Mouse (Mus musculus): ENCODE data around the gene Tbc1d10c. TPM values are rescaled to one million over a fixed set of nuclear protein-coding genes. Genes with fewer than 3 reads are reported as not detected.

Gene Tbc1d10c
- polyA plus RNA-seq, 1 experiment from 2014 or later: 2.2 TPM

DNA sequence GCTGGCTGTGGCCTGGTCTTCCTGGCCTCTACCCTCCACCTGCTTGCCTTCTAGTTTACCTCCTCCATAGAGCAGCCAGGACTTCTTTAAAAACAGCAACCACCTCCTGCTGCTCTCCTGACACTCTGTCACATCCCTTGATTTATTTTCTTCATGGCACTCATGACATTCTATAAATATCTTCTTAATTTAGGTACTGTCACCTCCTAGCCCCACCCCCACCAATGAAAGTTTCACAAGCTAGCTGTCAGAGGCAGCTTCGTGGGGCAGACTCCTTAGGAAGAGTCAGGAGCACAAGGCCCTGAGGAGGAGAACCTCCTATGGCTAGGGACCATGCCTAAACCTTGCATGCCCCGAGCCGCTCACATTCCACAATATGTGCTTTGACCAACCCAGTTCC lies 3.8 kb downstream of the Tbc1d10c start:
- Histone ChIP-seq H3K27me3 (ENCODE audit: control insufficient read depth, insufficient read depth, low read length) (no peaks in the 10 kb centered on the region), H3K27ac (replicated peaks in 1 of 2; ENCODE audit: control insufficient read depth in 1 of 2, insufficient read depth in 1 of 2, low read depth in 2 of 2, low read length in 2 of 2) (0 out of 4 replicates have a peak overlapping the region, but pooled peaks of 1 of the 2 experiments have one; percentile 19), H3K4me3 (ENCODE audit: control insufficient read depth in 1 of 2, insufficient read depth in 1 of 2, low read depth in 1 of 2, low read length in 2 of 2) (no peak overlapping the region), H3K4me2 (ENCODE audit: low read length) (no peak overlapping the region), H3K4me1 (ENCODE audit: control insufficient read depth in 2 of 2, insufficient read depth in 2 of 2, low read length in 2 of 2) (peaks cover 29 to 37% of the 10 kb centered on the region in 2 experiments), H3K36me3 (ENCODE audit: control insufficient read depth, insufficient read depth, low read length) (no peaks in the 10 kb centered on the region), H3K9me3 (ENCODE audit: control insufficient read depth, low read length) (no peaks in the 10 kb centered on the region), H3K9ac (ENCODE audit: low read length) (no peak overlapping the region; the same call in 1 of the 2 replicates)
- no peak for ATAC-seq (ENCODE audit: insufficient number of reproducible peaks, insufficient read depth, low FRiP score, low read depth)
- 55% methylated on average over 3 of the region's 3 CpGs for WGBS

DNA sequence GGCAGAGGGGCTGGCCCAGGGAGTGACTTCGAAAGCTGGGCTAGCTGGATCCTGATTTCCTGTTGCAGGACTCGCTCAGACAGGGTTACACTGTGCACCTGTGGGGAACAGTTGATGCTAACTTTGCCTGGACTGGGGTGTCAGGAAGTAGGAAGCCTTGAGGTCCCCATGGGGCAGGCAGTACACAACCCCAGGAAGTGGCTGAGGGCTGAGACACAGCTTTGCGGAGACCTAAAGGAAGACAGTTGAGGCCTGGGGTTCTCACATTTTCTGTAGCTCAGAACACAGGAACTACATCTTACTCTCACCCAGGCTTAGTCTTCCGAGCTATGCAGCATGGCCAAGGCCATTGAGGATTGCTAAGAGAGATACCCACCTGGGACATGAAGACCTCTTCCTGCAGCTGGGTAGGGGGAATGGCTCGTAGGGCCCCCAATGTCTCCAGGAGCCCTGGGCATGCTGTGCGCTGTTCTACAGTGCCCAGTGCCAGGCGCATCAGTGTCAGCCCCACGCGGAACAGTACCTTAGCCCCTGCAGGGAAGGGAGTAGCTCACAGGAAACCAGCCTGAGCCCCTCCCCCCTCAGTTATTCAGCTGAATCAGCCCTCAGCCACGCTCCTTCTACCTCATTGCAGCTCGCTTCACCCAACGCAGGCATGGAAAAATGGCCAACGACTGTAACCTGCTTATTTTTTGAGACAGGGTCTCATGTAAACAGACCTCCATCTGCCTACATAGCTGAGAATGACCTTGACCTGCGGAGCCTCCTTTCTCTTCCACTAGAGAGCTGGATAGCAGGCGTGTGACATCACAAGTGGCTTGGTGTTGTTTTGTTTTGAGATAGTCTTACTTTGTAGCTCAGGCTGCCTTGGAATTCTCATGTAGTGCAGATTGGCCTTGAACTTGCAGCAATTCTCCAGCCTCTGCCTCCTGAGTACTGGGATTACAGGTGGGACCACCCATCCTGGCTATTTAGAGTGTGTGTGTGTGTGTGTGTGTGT lies 5.8 kb downstream of the Tbc1d10c start:
- Histone ChIP-seq H3K36me3 (ENCODE audit: control insufficient read depth, insufficient read depth, low read length) (no peaks in the 10 kb centered on the region), H3K4me3 (ENCODE audit: control insufficient read depth in 1 of 2, insufficient read depth in 1 of 2, low read depth in 1 of 2, low read length in 2 of 2) (no peak overlapping the region), H3K9ac (ENCODE audit: low read length) (no peak overlapping the region), H3K27ac (replicated peaks in 1 of 2; ENCODE audit: control insufficient read depth in 1 of 2, insufficient read depth in 1 of 2, low read depth in 2 of 2, low read length in 2 of 2) (peak overlapping the region; percentile 2 to 42; a peak in 2 of 4 replicates), H3K9me3 (ENCODE audit: control insufficient read depth, low read length) (no peaks in the 10 kb centered on the region), H3K4me2 (ENCODE audit: low read length) (peak overlapping the region; percentile 16; the same call in 1 of the 2 replicates), H3K27me3 (ENCODE audit: control insufficient read depth, insufficient read depth, low read length) (no peaks in the 10 kb centered on the region), H3K4me1 (ENCODE audit: control insufficient read depth in 2 of 2, insufficient read depth in 2 of 2, low read length in 2 of 2) (peaks cover 24 to 28% of the 10 kb centered on the region in 2 experiments)
- WGBS: 45% methylated on average over 15 of the region's 15 CpGs
- ATAC-seq (ENCODE audit: insufficient number of reproducible peaks, insufficient read depth, low FRiP score, low read depth): no peak

DNA sequence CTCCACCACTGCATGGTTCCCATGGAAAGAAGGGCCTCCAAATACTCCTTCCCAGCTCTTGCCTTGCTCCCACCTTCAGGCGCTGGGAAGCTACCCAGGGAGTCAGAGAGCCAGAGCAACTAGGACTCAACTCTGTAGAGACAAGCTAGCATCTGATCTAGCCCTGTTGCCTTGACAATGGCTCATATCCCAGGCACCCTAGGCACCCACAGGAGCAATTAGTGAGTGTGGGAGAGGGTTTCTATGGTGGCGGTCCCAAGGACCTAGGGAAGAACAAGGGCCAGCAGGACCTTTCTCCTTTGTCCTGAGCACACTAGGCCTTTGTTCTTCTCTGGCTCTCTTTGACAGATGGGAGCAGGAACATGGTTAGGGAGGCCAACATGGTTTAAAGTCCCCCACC lies 7.4 kb downstream of the Tbc1d10c start:
- Histone ChIP-seq H3K27me3 (ENCODE audit: control insufficient read depth, insufficient read depth, low read length) (no peaks in the 10 kb centered on the region), H3K27ac (replicated peaks in 1 of 2; ENCODE audit: control insufficient read depth in 1 of 2, insufficient read depth in 1 of 2, low read depth in 2 of 2, low read length in 2 of 2) (no peak overlapping the region), H3K9me3 (ENCODE audit: control insufficient read depth, low read length) (no peaks in the 10 kb centered on the region), H3K4me2 (ENCODE audit: low read length) (no peak overlapping the region), H3K4me1 (ENCODE audit: control insufficient read depth in 2 of 2, insufficient read depth in 2 of 2, low read length in 2 of 2) (peaks cover 24 to 28% of the 10 kb centered on the region in 2 experiments), H3K36me3 (ENCODE audit: control insufficient read depth, insufficient read depth, low read length) (no peaks in the 10 kb centered on the region), H3K4me3 (ENCODE audit: control insufficient read depth in 1 of 2, insufficient read depth in 1 of 2, low read depth in 1 of 2, low read length in 2 of 2) (no peak overlapping the region), H3K9ac (ENCODE audit: low read length) (no peak overlapping the region)
- no peak for ATAC-seq (ENCODE audit: insufficient number of reproducible peaks, insufficient read depth, low FRiP score, low read depth)
- WGBS: 90% methylated on average over 2 of the region's 2 CpGs

- 48% methylated on average over 3 of the region's 3 CpGs for WGBS
- peaks cover 15 to 19% of the 10 kb centered on the region in 2 experiments for H3K4me1 ChIP-seq (ENCODE audit: control insufficient read depth in 2 of 2, insufficient read depth in 2 of 2, low read length in 2 of 2)
- H3K4me3 ChIP-seq (ENCODE audit: control insufficient read depth in 1 of 2, insufficient read depth in 1 of 2, low read depth in 1 of 2, low read length in 2 of 2): no peak overlapping the region
- H3K27me3 ChIP-seq (ENCODE audit: control insufficient read depth, insufficient read depth, low read length): no peaks in the 10 kb centered on the region
- ATAC-seq (ENCODE audit: insufficient number of reproducible peaks, insufficient read depth, low FRiP score, low read depth): no peak
- H3K9me3 ChIP-seq (ENCODE audit: control insufficient read depth, low read length): no peaks in the 10 kb centered on the region
- no peak overlapping the region for H3K9ac ChIP-seq (ENCODE audit: low read length)
- no peak overlapping the region for H3K27ac ChIP-seq (replicated peaks in 1 of 2; ENCODE audit: control insufficient read depth in 1 of 2, insufficient read depth in 1 of 2, low read depth in 2 of 2, low read length in 2 of 2)
- H3K36me3 ChIP-seq (ENCODE audit: control insufficient read depth, insufficient read depth, low read length): no peaks in the 10 kb centered on the region
- H3K4me2 ChIP-seq (ENCODE audit: low read length): no peak overlapping the region
Measured at GRCm38 (mm10) chr19:4181892-4182291, 9.2 kb downstream of the Tbc1d10c start.

DNA sequence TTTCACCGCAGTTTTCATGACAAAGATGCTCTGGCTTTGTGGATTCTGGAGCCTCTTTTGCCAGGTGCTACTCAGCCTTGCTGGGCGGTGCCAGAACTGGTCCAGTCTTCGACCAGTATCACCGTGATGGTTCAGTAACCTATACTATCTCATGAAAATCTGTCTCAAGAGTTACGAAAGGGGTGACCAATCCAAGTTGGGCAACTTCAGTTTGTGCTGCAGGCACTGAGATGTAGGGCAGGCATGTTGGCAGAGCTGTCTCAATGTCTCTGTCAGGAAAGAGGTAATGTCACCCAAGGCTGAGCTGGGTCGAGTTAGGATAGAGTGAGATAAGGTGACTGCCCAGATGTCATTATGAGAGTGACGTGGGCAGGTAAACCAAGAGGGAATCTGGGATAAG lies 10.7 kb downstream of the Tbc1d10c start:
- H3K36me3 ChIP-seq (ENCODE audit: control insufficient read depth, insufficient read depth, low read length): no peaks in the 10 kb centered on the region
- H3K27ac ChIP-seq (replicated peaks in 1 of 2; ENCODE audit: control insufficient read depth in 1 of 2, insufficient read depth in 1 of 2, low read depth in 2 of 2, low read length in 2 of 2): no peak overlapping the region
- no peaks in the 10 kb centered on the region for H3K9me3 ChIP-seq (ENCODE audit: control insufficient read depth, low read length)
- H3K4me1 ChIP-seq (ENCODE audit: control insufficient read depth in 2 of 2, insufficient read depth in 2 of 2, low read length in 2 of 2): peaks cover 14 to 15% of the 10 kb centered on the region in 2 experiments
- no peak overlapping the region for H3K9ac ChIP-seq (ENCODE audit: low read length)
- no peak for ATAC-seq (ENCODE audit: insufficient number of reproducible peaks, insufficient read depth, low FRiP score, low read depth)
- no peak overlapping the region for H3K4me3 ChIP-seq (ENCODE audit: control insufficient read depth in 1 of 2, insufficient read depth in 1 of 2, low read depth in 1 of 2, low read length in 2 of 2)
- no peaks in the 10 kb centered on the region for H3K27me3 ChIP-seq (ENCODE audit: control insufficient read depth, insufficient read depth, low read length)
- no peak overlapping the region for H3K4me2 ChIP-seq (ENCODE audit: low read length)
- 81% methylated on average over 7 of the region's 7 CpGs for WGBS

DNA sequence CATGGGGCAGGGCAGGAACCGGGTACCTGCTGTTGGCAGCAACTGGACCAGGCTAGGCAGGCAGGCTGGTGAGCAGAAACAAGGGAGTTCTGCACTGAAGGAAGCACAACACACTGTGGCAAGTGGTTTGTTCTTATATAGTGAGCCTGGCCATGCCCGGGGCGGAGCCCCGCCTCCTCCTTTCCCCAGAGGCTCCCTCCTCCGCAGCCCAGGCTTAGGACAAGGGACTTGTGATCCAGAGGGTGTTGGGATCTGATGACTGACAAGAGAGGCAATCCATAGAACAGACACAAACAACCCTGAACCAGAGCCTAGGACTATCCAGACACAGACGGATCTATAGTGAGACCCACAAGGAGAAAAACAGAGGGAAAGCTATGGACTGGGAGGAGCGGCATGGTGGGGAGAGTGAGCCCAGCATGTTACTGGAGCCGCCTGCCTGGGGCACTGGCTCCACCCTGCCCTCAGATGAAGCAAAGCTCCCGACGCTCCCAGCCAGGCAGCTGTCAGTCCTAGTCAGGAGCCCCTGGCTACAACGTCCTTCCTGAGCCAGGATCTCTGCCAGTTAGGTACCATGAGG lies 15.6 kb downstream of the Tbc1d10c start, which contains the start of gene Carns1:
Gene Carns1, minus strand, starts transcription at position 112 of the 580 bp plus-strand sequence.
- Histone ChIP-seq H3K27me3 (ENCODE audit: control insufficient read depth, insufficient read depth, low read length) (no peaks in the 10 kb centered on the region), H3K9ac (ENCODE audit: low read length) (peak within 1 kb of the TSS; percentile 69), H3K9me3 (ENCODE audit: control insufficient read depth, low read length) (no peaks in the 10 kb centered on the region), H3K4me1 (ENCODE audit: control insufficient read depth in 2 of 2, insufficient read depth in 2 of 2, low read length in 2 of 2) (peaks cover 25 to 41% of the 10 kb centered on the region in 2 experiments), H3K4me2 (ENCODE audit: low read length) (peak within 1 kb of the TSS; percentile 65), H3K4me3 (ENCODE audit: control insufficient read depth in 1 of 2, insufficient read depth in 1 of 2, low read depth in 1 of 2, low read length in 2 of 2) (peak within 1 kb of the TSS; percentile 24 to 25), H3K27ac (replicated peaks in 1 of 2; ENCODE audit: control insufficient read depth in 1 of 2, insufficient read depth in 1 of 2, low read depth in 2 of 2, low read length in 2 of 2) (peak within 1 kb of the TSS; percentile 46 to 73), H3K36me3 (ENCODE audit: control insufficient read depth, insufficient read depth, low read length) (no peaks in the 10 kb centered on the region)
- WGBS: 4% methylated on average over 11 of the region's 11 CpGs
- peak; percentile 65 for ATAC-seq (ENCODE audit: insufficient number of reproducible peaks, insufficient read depth, low FRiP score, low read depth)

DNA sequence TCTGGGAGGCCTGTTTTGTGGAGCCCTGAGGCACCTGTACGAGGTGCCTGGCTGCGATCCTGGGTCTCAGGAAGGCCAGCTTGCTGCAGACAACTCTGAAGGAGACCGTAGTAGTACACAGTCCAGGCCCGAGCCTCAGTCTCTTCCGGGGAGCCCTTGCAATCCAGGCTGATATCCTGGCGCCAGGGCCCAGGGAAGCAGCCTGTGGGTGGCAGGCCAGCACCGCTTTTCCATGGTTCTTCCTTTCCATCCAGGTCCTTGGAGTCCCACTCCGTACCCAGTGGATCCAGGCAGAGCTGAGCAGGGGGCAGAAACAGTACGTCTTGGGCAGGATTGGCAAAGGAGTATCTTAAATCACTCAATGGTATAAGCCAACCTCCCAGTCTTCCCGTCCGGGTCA lies 18.2 kb downstream of the Tbc1d10c start:
- H3K4me2 ChIP-seq (ENCODE audit: low read length): no peak overlapping the region
- H3K27ac ChIP-seq (replicated peaks in 1 of 2; ENCODE audit: control insufficient read depth in 1 of 2, insufficient read depth in 1 of 2, low read depth in 2 of 2, low read length in 2 of 2): peak overlapping the region in 1 of 2 experiments; percentile 84; a peak in 2 of 4 replicates
- no peak overlapping the region for H3K4me3 ChIP-seq (ENCODE audit: control insufficient read depth in 1 of 2, insufficient read depth in 1 of 2, low read depth in 1 of 2, low read length in 2 of 2)
- H3K9ac ChIP-seq (ENCODE audit: low read length): peak overlapping the region; percentile 21; the same call in 1 of the 2 replicates
- no peak for ATAC-seq (ENCODE audit: insufficient number of reproducible peaks, insufficient read depth, low FRiP score, low read depth)
- peaks cover 31 to 50% of the 10 kb centered on the region in 2 experiments for H3K4me1 ChIP-seq (ENCODE audit: control insufficient read depth in 2 of 2, insufficient read depth in 2 of 2, low read length in 2 of 2)
- no peaks in the 10 kb centered on the region for H3K27me3 ChIP-seq (ENCODE audit: control insufficient read depth, insufficient read depth, low read length)
- no peaks in the 10 kb centered on the region for H3K9me3 ChIP-seq (ENCODE audit: control insufficient read depth, low read length)
- 60% methylated on average over 11 of the region's 11 CpGs for WGBS
- H3K36me3 ChIP-seq (ENCODE audit: control insufficient read depth, insufficient read depth, low read length): no peaks in the 10 kb centered on the region

All from heart, embryonic 14.5 days (tissue).